Mouse (Mus musculus): ENCODE measurements around the gene Ldhal6b. TPM values are rescaled to one million over a fixed set of nuclear protein-coding genes. Genes with fewer than 3 reads are reported as not detected.
"Not testable (repeated sequence)": the region's sequence is repeated elsewhere in the genome, so short reads cannot be mapped to it uniquely, and the experiment has no call there.

Ldhal6b gene
- total RNA-seq (2021): 1 to 10 TPM in 1 of 2 experiments, under 1 TPM in 1; 0.82 to 1.4 TPM

DNA sequence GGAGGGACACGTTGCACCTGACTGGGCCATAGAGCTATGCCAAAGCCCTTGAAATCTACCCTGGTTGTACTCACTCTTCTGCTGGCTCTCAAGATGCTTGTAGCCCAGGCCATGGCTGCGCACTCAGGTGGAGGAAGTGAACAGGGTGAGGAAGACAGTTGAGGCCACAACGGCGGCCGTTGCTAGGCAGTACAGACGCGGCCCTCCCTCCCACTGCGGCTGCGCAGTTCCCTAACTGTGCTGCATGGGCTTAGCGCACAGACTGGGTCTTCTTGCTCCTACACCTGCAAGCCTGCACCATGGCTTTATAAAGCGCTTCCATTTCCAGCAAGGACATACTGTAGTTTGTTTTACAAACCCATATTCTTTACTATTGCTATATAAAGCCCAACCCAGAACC is at the start of gene Ldhal6b:
Gene Ldhal6b, minus strand, starts transcription at position 223 of the 400 bp plus-strand sequence.
- intact Hi-C loops (cut with DNase I): no loop called here

DNA sequence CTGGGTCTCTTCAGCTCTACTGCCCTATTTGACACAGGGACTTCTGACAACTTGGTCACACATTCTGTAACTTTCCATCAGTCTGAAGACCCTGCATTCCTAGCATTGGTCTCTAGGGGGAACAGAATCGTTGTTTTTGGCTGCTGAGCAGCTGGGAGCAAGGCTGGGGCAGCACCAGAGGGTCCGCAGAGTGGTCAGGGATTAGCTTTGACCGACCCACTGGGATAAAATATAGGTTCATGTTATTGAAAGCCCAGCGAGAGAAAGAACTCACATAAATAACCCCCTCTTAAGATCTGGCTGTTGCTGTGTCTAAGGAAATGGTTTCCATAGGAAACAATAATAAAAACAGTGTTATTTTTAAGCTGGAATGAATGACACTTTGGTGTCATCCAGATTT is 48.6 kb upstream of the Ldhal6b start:
- intact Hi-C loops (cut with DNase I): no loop called here
- DNase-seq: no peak

More for the DNA sequence above, at the start of gene Ldhal6b:
- no peak for DNase-seq

DNA sequence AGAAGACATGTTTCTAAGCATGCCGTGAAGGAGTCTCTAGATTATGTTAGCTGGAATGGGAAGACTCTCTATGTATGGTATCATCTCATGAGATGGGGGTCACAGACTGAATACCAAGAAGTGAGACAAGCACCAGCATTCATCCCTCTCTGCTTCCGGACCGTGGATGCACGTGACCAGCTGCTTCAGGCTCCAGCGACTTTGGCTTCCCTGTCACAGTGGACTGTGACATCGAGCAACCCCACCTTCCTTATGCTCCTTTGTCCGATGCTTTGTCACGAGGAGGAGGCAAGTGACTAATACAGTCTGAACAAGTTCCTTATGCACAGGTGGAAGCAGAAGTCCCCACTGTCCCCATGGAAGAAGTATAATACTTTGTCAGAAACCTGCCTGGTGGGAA is 48.2 kb upstream of the Ldhal6b start:
- intact Hi-C loops (cut with DNase I): no loop called here
- no peak for DNase-seq

DNA sequence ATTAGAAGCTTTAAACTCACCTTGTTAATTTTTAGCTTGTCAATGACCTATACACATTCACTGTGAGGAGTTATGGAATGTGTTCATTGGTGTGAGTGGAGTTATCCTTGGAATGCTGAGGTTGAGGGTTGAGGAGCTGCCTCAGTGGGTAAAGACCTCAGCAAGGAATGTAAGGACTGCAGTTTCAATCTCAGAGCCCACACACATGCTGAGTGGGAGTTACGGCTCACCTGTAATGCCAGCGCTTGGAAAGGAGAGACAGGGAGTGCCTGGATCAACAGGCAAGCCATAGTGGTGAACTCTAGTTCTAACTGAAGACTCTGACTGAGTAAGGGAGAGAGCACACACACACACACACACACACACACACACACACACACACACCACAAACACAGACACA is 45.3 kb upstream of the Ldhal6b start:
- intact Hi-C loops (cut with DNase I): no loop called here
- DNase-seq: no peak

DNA sequence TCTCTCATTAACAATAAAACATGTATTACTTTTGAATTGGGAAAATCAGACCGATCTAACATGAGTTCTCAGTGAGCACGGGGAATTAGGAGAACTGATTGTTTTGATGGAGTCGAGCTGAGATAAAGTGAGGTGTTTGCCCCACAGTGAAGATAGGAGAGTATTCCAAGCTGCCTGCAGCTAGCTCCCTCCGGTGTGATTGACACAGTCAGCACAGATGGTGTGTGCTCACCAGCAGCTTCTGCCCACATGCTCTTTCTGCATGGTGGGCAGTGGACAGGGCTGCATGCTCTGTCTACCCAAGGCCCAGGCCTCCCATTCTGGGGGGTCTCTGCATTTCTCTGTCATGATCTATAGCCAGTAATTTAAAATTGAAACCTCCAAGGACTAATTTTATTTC is 35.1 kb upstream of the Ldhal6b start:
- intact Hi-C loops (cut with DNase I): no loop called here

DNA sequence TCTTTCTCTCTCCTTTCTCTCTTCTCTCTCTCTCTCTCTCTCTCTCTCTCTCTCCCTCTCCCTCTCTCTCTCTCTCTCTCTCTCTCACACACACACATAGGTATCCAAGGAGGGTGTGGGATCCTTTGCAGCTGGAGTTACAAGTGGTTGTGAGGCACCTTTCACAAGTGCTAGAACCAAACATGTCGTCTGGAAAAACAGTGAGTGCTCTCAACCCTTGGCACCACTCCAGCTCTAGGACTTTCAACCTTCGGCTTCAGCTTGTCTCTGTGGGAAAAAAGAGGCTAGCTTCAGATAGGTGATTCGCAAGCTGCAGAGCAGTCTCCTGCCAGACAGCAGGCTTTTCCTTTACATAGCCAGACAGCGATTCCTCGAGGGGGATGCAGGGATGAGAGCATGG is 25.2 kb upstream of the Ldhal6b start:
- intact Hi-C loops (cut with DNase I): loop anchor here (5.0 kb wide), 2 partner anchors 94 to 289 kb away; no protein-coding TSS in a partner anchor
- peak; percentile 29 to 39 for DNase-seq

More for the DNA sequence above, 35.1 kb upstream of the Ldhal6b start:
- no peak for DNase-seq

DNA sequence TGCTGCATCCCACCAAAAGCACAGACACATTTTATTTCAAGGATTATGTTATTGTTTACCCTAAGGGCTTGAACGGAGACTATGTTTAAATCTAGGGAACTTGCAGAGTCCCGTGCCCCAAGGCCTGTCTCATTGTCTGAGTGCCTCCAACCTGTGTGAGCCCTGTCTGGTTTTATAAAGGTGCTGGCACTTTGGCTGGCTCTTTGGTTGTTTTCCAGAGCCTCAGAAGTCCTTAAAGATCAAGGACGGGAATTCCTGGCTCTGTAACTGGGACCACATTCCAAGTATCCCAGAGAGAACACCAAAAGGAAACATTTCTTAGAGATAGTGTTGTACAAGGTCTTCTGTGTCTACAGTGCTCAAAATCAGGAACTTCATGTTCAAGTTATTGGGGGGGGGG is 24.7 kb upstream of the Ldhal6b start:
- intact Hi-C loops (cut with DNase I): loop anchor here (5.0 kb wide), 2 partner anchors 94 to 289 kb away; no protein-coding TSS in a partner anchor
- DNase-seq: no peak

DNA sequence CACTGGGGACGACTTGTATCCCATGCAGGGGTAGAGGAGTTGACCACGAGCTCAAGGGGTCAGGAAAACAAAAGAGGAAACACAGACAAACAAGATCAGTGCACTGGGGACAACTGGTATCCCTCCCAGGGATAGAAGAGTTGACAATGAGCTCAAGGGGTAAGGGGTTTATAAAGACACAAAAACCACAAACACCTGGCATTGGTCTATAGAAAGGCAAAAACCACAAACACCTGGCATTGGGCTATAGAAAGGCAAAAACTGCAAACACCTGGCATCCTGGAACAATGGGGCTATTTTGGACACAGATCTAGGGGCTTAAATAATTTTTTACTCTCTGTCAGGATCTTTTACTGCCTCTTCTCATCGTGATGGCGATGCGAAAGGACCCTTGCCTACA is 23.8 kb upstream of the Ldhal6b start:
- intact Hi-C loops (cut with DNase I): loop anchor here (5.0 kb wide), 2 partner anchors 95 to 290 kb away; no protein-coding TSS in a partner anchor
- DNase-seq: not testable (repeated sequence)

DNA sequence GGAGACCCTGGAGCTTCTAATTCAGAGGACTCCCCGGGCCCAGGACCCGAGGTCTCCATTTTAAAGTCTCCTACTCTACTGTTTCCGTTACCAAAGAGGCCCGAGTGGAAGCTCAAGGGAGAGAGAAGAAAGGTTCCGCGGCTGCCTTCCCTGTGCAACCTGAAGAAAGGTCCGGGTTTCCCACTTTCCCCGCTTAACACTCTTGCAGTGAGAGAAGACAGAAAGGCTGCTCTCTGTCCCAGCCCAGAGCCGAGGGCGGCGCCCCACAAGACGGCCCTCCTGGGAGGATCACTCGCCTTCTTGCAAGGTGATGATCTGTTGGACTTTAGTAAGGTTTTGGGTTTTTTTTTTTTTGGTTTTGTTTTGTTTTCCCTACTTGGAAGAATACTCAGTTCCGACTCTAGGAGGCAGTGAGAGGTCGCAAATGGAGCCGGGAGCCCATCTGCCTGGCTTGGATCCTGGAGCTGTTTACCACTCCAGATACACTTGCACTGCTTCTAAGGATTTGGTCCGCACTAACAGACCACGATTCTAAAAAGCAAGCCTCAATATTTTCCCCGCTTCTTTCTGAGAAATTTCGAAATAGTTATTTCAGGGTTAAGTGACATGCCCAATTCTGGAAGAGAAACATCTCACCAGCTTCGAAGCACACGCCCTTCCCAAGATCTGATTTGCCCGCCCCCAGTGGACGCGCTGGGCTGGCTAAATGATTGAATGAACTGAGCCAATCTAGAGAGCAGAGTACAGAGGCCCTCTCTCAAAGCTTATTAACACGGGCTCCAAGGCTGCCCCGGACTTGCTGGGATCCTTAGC is 21.8 kb upstream of the Ldhal6b start, which contains the start of gene Tmem242:
Gene Tmem242, minus strand, starts transcription at position 101 of the 813 bp plus-strand sequence.
- intact Hi-C loops (cut with DNase I): loop anchor here (1.0 to 5.0 kb wide), 5 partner anchors 52 to 313 kb away; partner anchors contain the start of gene Zdhhc14
- DNase-seq: peak; percentile 95 to 97

DNA sequence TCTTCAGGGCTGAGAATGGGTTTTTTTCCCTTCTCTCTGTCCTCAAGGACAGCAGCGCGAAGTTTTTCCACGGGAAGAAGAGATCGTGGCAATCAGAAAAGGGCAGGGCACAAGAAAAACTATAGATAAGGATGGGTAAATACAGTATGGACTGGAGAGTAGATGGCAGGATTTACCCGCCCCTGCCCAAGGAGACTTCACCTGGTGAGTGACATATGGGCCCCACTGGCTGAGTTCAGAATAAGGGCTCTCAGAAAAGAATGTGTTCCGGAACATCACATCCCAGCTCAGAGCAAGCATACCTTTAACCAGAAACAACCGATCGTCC is 21.2 kb upstream of the Ldhal6b start:
- intact Hi-C loops (cut with DNase I): loop anchor here (1.0 to 5.0 kb wide), 6 partner anchors 53 to 453 kb away; partner anchors contain the start of gene Zdhhc14
- DNase-seq: no peak

DNA sequence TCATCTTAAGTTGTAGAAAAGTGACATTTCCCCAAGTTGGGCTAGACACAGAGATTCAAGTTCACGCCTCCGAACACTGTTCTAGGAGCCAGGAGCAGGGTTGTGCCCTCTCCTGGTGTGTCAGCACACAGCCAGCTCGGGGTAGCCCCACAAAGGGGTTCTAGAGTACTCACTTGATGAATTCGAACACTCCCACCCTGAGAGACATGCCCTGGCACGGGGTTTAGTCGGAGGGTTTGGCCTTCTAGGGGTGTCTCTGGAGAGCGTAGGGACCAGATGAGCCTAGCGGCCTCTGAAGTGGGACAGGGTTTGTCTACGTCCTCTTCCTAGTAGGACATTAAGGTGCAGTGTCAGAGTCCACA is 11.2 kb upstream of the Ldhal6b start:
- intact Hi-C loops (cut with DNase I): loop anchor here (1.0 kb wide), 1 partner anchor 322 kb away; no protein-coding TSS in a partner anchor
- DNase-seq: no peak

DNA sequence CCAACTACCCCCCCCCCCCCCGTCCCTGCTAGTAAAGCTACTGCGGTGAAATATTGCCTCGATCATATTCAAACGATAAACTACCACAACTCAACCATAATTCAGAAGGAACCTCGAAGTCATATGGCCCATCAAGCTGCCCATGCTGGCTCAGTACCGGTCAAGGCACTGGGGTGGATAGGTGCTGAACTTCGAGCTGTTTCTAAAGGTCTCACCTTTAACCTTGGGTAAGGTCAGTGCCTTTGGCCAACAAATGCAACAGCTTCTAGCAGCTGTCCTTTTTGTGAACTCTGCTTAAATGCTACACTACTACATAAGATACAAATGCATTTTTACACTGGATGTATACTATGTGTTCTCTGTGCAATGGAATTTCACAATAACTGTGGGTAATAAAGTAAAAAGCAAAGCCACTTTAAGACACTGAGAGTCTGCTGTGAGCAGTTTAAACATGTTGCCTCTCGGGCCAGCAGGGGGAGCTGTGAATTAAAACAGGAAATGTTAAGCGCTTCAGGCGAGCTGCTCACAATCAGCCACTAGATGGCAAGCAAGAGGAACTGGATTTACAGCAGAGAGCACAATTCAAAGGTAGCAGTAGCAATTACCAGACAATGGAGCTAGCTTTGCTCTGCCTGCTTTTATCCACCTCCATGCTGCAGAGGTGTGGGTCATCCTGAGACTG is 10.7 kb upstream of the Ldhal6b start:
- intact Hi-C loops (cut with DNase I): loop anchor here (1.0 kb wide), 1 partner anchor 322 kb away; no protein-coding TSS in a partner anchor
- peak; percentile 93 to 97 for DNase-seq

DNA sequence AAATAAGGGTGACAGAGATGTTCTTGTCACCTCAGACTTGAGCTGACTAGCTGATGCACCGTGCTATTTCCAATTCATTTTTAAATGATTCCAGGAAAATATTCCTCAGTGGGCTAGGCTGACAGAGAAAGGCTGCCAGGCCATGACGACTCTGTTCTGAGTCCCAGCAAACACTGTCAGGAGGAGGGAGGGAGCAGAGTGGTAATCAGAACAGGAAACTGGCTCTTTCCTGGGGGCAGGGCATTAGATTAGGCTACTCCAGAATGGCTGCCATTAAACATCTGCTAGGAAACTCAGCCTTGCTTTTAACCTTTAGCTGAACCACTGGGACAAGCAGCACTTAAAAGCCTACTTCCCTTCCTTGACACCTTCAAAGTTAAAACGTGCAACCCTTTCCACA is 6.6 kb upstream of the Ldhal6b start:
- intact Hi-C loops (cut with DNase I): no loop called here
- DNase-seq: peak; percentile 48 to 57

DNA sequence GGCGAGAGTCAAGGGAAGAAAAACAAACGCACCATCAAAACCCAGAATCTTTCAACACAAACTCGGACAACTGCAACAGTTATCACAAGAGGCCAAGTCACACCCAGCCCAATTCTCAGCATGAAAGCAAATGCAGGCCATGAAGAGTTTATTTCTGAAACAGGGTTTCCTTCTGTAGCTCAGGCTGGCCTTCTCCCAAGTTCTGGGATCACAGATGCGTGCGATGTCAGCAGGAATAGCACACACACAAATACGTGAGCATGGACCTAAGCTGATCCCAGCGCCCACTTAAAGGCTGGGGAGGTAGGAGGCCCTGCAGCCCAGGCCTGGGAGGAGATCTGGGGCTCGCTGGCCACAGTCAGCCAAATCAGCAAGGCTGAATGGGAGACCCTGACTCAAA is 5.6 kb upstream of the Ldhal6b start:
- DNase-seq: no peak
- intact Hi-C loops (cut with DNase I): no loop called here

DNA sequence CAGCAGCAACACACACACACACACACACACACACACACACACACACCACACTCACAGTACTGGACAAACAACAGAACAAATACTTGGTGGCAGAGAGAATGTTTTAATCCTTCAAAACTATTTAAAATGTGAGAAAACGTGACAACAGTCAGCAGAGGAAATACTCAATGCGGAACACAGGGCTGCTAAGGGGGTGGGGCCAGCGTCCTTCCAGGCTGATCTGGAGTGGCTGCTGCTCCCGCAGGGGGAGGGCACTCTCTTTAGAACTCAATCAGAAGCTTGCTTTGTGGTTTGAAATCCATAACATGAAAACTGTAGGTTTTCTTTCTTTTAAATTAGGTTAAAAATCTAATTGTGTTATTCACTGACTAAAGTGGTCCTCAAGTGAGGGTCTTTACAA is 3.3 kb upstream of the Ldhal6b start:
- no peak for DNase-seq
- intact Hi-C loops (cut with DNase I): no loop called here

DNA sequence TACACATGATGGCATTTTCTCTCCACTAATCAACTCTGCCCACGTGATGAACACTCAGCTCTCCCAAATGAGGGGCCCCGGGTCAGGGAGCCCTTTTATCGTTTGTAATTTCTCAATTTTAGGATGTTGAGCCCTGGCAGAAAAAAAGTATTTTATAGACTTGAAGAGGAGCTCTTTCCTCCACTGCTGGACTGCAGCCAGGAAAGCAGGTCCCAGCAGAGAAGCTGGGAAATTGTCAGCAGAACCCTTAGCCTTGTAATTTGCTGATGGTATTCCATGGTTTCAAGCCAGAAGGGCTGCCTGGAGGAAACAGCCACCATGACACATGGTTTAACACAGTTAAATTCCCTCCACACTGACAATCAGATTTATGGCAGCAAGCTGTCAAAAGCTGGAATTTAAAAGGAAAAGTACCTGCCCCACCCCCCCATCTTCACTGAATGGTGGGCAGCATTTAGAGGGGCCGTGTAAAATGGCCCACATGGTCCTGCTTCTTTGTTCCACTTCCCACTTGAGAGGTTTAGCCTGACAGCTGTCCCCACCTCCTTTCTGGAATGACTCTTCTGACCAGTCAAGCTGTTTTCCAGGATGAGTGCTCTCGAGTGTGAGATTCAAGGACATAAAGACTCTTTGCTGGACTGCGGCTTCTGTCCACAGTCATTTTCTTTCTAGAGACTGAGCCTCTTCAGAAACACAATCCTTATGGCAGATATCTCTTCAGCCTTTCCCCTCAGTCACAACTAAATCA is 1.4 kb upstream of the Ldhal6b start:
- intact Hi-C loops (cut with DNase I): no loop called here
- DNase-seq: no peak

DNA sequence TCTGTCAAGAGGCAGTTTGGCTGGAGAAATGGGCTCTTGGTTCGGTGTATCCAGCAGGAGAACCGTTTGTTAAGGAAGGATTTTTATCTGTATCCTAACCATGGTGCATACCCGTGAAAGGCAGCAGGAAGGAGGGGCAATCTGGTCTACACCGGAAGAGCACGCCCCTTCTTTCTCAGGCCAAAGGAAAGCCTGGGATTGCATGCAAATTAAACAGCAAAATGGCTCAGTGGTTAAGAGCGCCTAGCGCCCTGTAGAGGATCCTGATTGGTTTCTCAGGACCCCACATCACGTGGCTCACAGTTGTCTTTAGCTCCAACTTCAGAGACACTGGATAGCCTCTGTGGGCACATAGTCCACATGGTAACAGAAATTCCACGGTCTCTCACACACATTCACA is 489 bp upstream of the Ldhal6b start:
- intact Hi-C loops (cut with DNase I): no loop called here
- DNase-seq: no peak

DNA sequence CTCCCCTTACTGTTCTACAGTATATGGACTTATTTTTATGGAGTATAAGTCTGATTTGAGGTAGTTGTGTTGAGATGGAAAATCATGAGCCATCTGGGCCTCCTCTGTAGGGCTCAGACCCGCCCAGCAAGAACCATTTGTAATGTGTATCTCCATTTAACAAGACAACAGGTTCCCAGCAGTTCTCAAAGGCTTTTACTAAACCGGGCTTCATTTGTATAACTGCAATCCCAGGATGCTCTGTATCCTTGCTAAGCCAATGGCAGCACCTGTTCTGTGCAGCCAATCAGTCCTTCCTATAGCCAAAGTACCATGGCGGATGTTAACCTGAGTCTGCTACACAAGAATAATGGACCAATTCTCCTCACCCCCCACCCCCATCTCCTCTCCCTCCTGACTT is 2.0 kb downstream of the Ldhal6b start:
- intact Hi-C loops (cut with DNase I): no loop called here
- DNase-seq: no peak

DNA sequence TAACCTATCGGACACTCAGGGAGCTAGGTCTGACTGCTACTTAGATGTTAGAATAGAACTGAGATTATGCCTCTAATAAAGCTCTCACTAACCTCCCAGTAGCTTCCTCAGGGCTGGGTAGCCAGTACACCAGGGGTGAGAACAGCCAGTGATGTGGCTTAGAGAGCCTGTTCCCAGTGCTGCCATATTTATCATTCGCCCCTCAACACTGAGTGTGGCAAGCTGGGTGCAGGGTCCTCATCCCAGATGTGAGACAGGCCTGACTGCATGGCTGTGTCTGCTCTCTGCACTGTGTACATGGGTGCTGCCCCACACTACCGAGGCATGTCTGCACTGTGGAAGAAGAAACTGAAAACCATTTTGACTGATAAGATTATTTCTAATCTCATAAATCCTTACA is 4.5 kb downstream of the Ldhal6b start:
- intact Hi-C loops (cut with DNase I): no loop called here
- DNase-seq: no peak

DNA sequence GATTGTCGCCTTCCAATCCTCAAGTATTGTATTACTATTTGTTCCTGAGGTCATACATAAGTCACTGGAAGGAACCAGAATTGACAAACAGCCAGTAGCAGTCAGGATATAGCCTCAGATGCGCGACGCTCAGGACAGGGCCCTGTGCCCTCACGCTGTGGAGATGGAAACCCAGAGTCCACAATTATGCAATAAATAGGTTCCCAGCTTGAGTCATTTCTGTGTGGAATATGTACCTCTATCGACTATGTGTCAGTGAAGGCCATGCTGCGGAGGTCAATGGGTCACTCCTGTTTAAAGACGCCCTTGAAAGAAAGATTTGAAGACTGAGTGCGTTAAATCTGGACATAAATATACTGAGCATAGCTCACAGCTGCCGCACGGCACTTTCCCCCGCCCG is 5.2 kb downstream of the Ldhal6b start:
- intact Hi-C loops (cut with DNase I): no loop called here
- no peak for DNase-seq

DNA sequence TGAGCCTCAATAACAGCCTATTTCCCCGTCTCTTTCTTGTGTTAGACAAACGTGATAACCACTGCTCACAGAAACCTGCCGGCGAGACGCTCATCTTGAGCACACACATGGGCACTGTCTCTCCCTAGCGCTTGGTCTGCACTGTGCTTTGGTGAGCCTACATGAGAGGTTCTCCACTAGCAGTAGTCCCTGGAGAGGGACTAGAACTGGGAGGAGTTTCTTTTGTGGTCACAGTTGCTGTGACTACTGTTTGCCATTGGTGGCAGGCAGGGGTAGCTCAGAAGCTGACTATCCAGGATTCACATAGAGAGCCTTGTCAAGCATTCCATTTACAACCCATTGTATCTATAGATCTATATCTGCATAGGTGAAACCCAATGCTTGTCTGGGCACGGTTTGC is 5.8 kb downstream of the Ldhal6b start:
- intact Hi-C loops (cut with DNase I): no loop called here
- no peak for DNase-seq
